Mouse (Mus musculus) ES-Bruce4 (cell line): ENCODE measurements around the gene Tnip1. TPM values are rescaled to one million over a fixed set of nuclear protein-coding genes. Genes with fewer than 3 reads are reported as not detected.
A peak's percentile ranks its signal among the peaks of the same experiment; 100 is the strongest.
"Not testable (repeated sequence)": the region's sequence is repeated elsewhere in the genome, so short reads cannot be mapped to it uniquely, and the experiment has no call there.

ENCODE experiments used
- H3K27ac ChIP-seq: 2 replicates; pipeline ENCODE4 v1.5.1; 2012; ENCODE audit warnings: low read length, inconsistent platforms; ENCODE audit not compliant: insufficient read depth
- H3K27me3 ChIP-seq: 2 replicates; pipeline ENCODE4 v1.6.1; 2012; ENCODE audit warnings: mild to moderate bottlenecking, low read length, inconsistent platforms; ENCODE audit not compliant: control insufficient read depth, poor library complexity, insufficient read depth, severe bottlenecking
- H3K36me3 ChIP-seq: 2 replicates; pipeline ENCODE4 v1.6.1; 2012; ENCODE audit warnings: inconsistent platforms, mild to moderate bottlenecking, low read length, moderate library complexity; ENCODE audit not compliant: control insufficient read depth, poor library complexity, insufficient read depth, severe bottlenecking
- H3K4me1 ChIP-seq: one replicate; pipeline ENCODE4 v1.8.1; 2011; ENCODE audit warnings: low read length; ENCODE audit not compliant: control insufficient read depth, insufficient read depth
- H3K4me3 ChIP-seq: 2 replicates; pipeline ENCODE4 v1.5.1; 2011; ENCODE audit warnings: low read depth, mild to moderate bottlenecking, low read length
- H3K9ac ChIP-seq: 2 replicates; pipeline ENCODE4 v1.6.1; 2012; ENCODE audit warnings: low read depth, mild to moderate bottlenecking, inconsistent platforms; ENCODE audit not compliant: poor library complexity, severe bottlenecking
- H3K9me3 ChIP-seq: replicated peaks from 2 replicates; pipeline ENCODE4 v1.6.1; 2012; ENCODE audit warnings: mild to moderate bottlenecking, low read length, inconsistent platforms; ENCODE audit not compliant: control insufficient read depth, poor library complexity, insufficient read depth, severe bottlenecking
- CTCF ChIP-seq: IDR thresholded peaks from one replicate; pipeline ENCODE4 v1.8.1; 2011; ENCODE audit warnings: low read depth, low read length
- EP300 ChIP-seq: IDR thresholded peaks from 2 replicates; pipeline ENCODE4 v1.6.1; 2011; ENCODE audit warnings: low read depth, low read length; ENCODE audit not compliant: insufficient read depth
- POLR2A ChIP-seq: IDR thresholded peaks from one replicate; pipeline ENCODE4 v1.8.1; 2011; ENCODE audit warnings: low read length; ENCODE audit not compliant: insufficient read depth
- polyA plus RNA-seq: library from polyadenylated mRNA; stranded (reverse); fragments of >200 nt; gene quantifications from 2 replicates; pipeline ENCODE4 v1.2.4, GENCODE M21; 2011; ENCODE audit warnings: low read depth; ENCODE audit not compliant: missing spikeins, insufficient read depth, insufficient read length

Tnip1 gene
- polyA plus RNA-seq, 1 experiment, result 33.2 TPM

- no peak for TF ChIP-seq POLR2A
- no peak for TF ChIP-seq CTCF
- H3K4me1 ChIP-seq, result peaks cover 17% of the 10 kb centered on the region
- H3K27me3 ChIP-seq, result no peaks in the 10 kb centered on the region
- peak overlapping the region; percentile 32; the same call in 1 of the 2 replicates for H3K9ac ChIP-seq
- H3K27ac ChIP-seq, result peak overlapping the region; percentile 89
- H3K4me3 ChIP-seq, result peak overlapping the region; percentile 8; the same call in 1 of the 2 replicates
- no peaks in the 10 kb centered on the region for H3K9me3 ChIP-seq
- H3K36me3 ChIP-seq, result no peaks in the 10 kb centered on the region
These were observed 5.8 kb downstream of the Tnip1 start for GRCm38 (mm10) chr11:54956912-54957311.

GRCm38 (mm10) chr11:54955735-54956480 lies 6.8 kb downstream of the Tnip1 start:
- H3K27me3 ChIP-seq, result no peaks in the 10 kb centered on the region
- peak overlapping the region; percentile 89 for H3K27ac ChIP-seq
- TF ChIP-seq EP300 (0 out of 2 replicates have a peak, but pooled peaks have one; percentile 36), CTCF (no peak), POLR2A (peak; percentile 53)

GRCm38 (mm10) chr11:54955400-54955734 lies 7.3 kb downstream of the Tnip1 start:
- not testable (repeated sequence) for H3K4me1 ChIP-seq, H3K9me3 ChIP-seq, H3K36me3 ChIP-seq, H3K27me3 ChIP-seq, H3K27ac ChIP-seq
- Histone ChIP-seq H3K9ac (peak overlapping the region; percentile 93), H3K4me3 (peak overlapping the region; percentile 69)

More at GRCm38 (mm10) chr11:54955735-54956480, 6.8 kb downstream of the Tnip1 start:
- H3K36me3 ChIP-seq, result no peaks in the 10 kb centered on the region
- no peaks in the 10 kb centered on the region for H3K9me3 ChIP-seq
- H3K4me3 ChIP-seq, result peak overlapping the region; percentile 87
- peaks cover 11% of the 10 kb centered on the region for H3K4me1 ChIP-seq
- H3K9ac ChIP-seq, result peak overlapping the region; percentile 93

GRCm38 (mm10) chr11:54954716-54955115 lies 8.0 kb downstream of the Tnip1 start:
- Histone ChIP-seq H3K36me3 (no peaks in the 10 kb centered on the region), H3K4me3 (peak overlapping the region; percentile 57; the same call in 1 of the 2 replicates), H3K27ac (no peak overlapping the region), H3K4me1 (peaks cover 7% of the 10 kb centered on the region), H3K9ac (peak overlapping the region; percentile 93), H3K9me3 (no peaks in the 10 kb centered on the region), H3K27me3 (no peaks in the 10 kb centered on the region)
- no peak for TF ChIP-seq EP300
- no peak for TF ChIP-seq CTCF
- TF ChIP-seq POLR2A, result no peak

- no peaks in the 10 kb centered on the region for H3K27me3 ChIP-seq
- no peaks in the 10 kb centered on the region for H3K36me3 ChIP-seq
- H3K27ac ChIP-seq, result peak overlapping the region; percentile 6; the same call in 1 of the 2 replicates
- H3K4me1 ChIP-seq, result peaks cover 3% of the 10 kb centered on the region
- no peaks in the 10 kb centered on the region for H3K9me3 ChIP-seq
- no peak overlapping the region for H3K9ac ChIP-seq
- TF ChIP-seq CTCF (no peak), EP300 (no peak), POLR2A (no peak)
- peak overlapping the region; percentile 2; the same call in 1 of the 2 replicates for H3K4me3 ChIP-seq
These were observed 8.7 kb downstream of the Tnip1 start for GRCm38 (mm10) chr11:54953993-54954446.

GRCm38 (mm10) chr11:54952651-54953050 lies 10.1 kb downstream of the Tnip1 start:
- Histone ChIP-seq H3K9ac (no peak overlapping the region), H3K4me3 (no peak overlapping the region), H3K36me3 (peaks cover under 1% of the 10 kb centered on the region; the same call in 1 of the 2 replicates), H3K27ac (no peak overlapping the region), H3K9me3 (no peaks in the 10 kb centered on the region), H3K4me1 (peaks cover 3% of the 10 kb centered on the region), H3K27me3 (no peaks in the 10 kb centered on the region)
- TF ChIP-seq EP300 (no peak), POLR2A (no peak), CTCF (no peak)
